Mouse (Mus musculus) ovary, postnatal 10 days (tissue): ENCODE results near the gene Ube2l6.
"Not testable (repeated sequence)": the region's sequence is repeated elsewhere in the genome, so short reads cannot be mapped to it uniquely, and the experiment has no call there.

ENCODE experiments used
- DNase-seq: peaks from one replicate; pipeline ENCODE4 v3.0.0; 2022; ENCODE audit warnings: low spot score

Gene Ube2l6

DNA sequence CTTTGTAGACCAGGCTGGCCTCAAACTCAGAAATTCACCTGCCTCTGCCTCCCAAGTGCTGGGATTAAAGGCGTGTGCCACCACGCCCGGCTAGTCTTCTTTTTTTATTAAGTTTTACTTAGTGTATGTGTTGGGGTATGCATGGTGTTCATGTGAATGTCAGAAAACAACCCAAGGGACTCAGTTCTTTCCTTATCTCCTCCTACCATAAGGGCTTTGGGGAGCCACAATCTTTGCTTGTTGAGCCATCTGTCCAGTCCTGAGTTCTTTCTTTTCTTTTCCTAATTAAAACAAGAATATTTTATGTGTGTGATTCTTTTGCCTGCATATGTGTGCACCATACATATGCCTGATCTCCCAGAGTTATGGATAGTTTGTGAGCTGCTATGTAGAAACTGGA is 5.5 kb upstream of the Ube2l6 start:
- no peak for DNase-seq

- DNase-seq, result no peak
These were observed 4.8 kb upstream of the Ube2l6 start for GRCm38 (mm10) chr2:84793871-84794270.

DNA sequence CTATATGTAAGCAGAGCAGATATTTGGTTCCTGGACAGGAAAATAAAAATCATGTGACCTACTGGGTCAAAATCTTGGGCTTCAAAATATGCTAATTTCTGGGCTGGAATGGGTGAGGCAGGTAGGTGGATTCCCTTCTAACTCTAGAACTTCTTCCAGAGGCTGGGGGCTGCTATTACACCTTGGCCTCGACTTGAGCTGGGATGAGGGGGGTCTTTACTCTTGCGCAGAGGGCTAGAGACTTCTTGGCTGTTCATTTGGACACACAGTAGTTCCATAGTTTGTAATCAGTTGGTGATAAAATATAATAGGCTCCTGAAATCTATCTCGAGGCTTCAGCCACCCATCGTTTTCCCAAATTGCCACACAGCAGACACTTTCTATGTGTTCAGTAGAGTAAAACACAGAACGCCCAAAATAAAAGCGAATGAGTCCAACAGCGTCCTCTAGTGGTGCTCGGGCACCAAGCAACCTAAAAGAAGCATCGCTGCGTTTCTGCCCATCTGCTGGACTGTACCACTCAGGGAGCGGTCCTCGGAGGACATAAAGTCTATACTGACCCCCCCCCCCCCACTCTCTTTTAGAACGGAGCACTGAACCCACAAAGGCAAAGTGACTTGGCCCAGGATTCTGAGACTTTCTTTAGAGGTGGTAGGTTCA is 665 bp upstream of the Ube2l6 start:
- DNase-seq, result peak; percentile 50

GRCm38 (mm10) chr2:84799041-84799561 is 473 bp downstream of the Ube2l6 start:
- DNase-seq, result no peak

DNA sequence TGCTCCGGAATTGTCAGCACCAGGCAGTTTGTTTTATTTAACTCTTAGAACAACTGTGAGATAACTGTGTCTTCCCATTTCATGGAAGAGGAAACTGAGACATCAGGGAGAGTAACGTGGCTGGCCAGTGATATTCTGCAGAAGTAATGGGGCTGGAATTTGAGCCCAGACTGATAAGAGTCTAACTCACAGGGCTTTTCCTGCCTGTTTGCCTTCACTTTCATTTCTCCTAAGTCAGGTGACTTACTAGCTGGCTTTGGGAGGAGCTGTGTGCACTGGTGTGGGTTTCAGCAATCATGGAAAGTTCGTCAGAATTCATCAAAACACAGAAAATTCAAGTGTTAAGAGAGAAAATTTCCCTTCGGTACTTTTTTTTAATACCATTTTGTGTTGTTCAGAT is 1.7 kb downstream of the Ube2l6 start:
- no peak for DNase-seq

DNA sequence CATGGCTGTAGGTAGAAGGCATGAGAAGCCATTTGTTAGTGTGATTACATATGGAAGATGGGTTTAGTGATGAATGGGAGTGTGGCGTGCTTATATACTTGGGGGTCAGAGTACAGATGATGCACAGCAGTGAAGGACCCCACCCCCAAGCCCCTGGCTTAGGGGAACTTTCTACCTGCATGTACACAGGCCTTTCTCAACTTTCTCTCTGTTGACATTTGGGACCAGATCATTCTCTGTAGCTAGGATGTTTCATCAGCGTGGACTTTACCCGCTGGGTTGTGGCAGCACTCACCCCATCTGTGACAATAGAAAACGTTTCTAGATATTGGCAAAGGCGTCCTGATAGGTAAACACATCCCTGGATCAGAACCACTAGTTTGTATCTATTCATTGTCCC is 2.6 kb downstream of the Ube2l6 start:
- DNase-seq, result not testable (repeated sequence)

DNA sequence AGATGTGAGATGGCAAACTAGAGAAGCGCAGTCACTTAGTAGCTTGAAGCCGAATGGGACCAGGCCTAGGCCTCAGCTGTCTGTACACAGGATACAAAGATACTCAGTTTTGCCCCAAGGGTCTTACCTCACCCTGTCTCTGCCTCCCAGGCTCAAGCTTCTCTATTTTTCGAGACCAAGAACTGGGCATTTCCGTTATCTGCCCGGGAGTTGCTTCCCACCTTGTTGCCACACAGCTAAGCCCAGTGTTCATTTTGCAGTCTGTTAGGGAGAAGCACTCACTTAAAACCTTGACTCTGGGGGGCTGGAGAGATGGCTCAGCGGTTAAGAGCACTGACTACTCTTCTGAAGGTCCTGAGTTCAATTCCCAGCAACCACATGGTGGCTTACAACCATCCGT is 5.3 kb downstream of the Ube2l6 start:
- DNase-seq, result no peak

- no peak for DNase-seq
These were observed 7.9 kb downstream of the Ube2l6 start for GRCm38 (mm10) chr2:84806546-84806945.

- no peak for DNase-seq
These were observed 10.7 kb downstream of the Ube2l6 start for GRCm38 (mm10) chr2:84809330-84809729.

- DNase-seq, result no peak
These were observed 11.9 kb downstream of the Ube2l6 start for GRCm38 (mm10) chr2:84810526-84810885.

- peak; percentile 63 for DNase-seq
These were observed 12.4 kb downstream of the Ube2l6 start for GRCm38 (mm10) chr2:84810886-84811577.

GRCm38 (mm10) chr2:84811880-84812279 is 13.3 kb downstream of the Ube2l6 start:
- no peak for DNase-seq

DNA sequence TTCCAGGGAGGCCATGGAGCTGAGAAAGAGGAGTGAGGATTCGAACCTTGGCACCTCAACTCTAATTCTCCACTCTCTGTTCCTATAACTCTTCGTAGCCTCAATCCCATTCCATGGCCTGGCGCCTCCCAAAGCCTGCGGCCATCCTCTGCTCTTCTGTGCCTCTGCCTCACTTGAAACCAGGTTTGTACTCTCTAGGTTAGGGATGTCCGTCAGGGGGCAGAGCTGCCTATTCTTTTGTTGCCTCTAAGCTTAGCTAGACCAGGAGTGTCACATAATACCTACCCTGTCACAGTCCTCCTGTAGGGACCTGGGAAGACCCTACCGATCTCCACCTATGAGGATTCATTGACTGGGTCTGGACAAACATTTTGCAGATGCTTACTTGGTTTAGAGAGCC is 14.0 kb downstream of the Ube2l6 start:
- no peak for DNase-seq

- no peak for DNase-seq
These were observed 21.2 kb downstream of the Ube2l6 start for GRCm38 (mm10) chr2:84819861-84820260.

- no peak for DNase-seq
These were observed 23.9 kb downstream of the Ube2l6 start, which contains the start of gene Smtnl1 for GRCm38 (mm10) chr2:84822552-84822951. Gene Smtnl1 (minus strand): TSS chr2:84822652.

- DNase-seq, result no peak
These were observed 24.6 kb downstream of the Ube2l6 start for GRCm38 (mm10) chr2:84823237-84823636.

- DNase-seq, result peak; percentile 50
These were observed 28.1 kb downstream of the Ube2l6 start, which contains the start of gene Timm10 for GRCm38 (mm10) chr2:84826488-84827282. Gene Timm10 (plus strand): TSS chr2:84826997.

GRCm38 (mm10) chr2:84827283-84827920 is 28.8 kb downstream of the Ube2l6 start:
- no peak for DNase-seq

DNA sequence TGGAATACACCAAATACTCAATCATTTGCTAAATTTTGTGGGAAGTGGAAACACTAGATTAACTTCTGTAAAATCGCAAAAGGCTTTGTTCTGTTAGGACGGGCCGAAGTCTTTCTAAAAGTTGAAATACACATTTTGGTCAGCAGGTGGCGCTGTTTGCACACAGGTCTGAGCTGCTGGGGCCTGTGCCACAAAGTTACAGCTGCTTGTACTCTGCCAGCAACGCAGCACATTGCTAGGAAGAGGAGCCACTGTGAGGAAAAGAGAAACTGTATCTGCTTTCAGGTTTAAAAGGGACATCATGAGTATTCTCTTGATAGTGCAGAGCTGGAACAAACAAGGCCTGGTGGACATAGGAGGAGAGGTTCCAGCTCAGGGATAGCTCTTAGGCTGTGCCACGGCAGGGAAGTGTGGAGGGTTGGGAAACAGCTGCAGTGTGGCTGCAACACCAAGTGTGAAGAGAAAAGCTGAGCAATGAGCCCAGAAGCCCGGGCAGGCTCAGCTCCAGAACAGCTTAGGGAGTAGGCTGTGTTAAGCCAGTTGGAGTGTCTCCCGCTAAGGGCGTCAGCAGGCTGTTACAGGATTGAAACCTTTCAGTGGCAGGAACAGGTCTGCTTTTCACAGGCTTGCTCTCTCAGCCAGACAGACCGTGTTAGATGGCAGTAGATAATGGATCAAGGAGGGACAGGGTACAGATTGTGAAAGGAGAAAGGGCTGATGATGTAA is 33.2 kb downstream of the Ube2l6 start:
- DNase-seq, result peak; percentile 67

DNA sequence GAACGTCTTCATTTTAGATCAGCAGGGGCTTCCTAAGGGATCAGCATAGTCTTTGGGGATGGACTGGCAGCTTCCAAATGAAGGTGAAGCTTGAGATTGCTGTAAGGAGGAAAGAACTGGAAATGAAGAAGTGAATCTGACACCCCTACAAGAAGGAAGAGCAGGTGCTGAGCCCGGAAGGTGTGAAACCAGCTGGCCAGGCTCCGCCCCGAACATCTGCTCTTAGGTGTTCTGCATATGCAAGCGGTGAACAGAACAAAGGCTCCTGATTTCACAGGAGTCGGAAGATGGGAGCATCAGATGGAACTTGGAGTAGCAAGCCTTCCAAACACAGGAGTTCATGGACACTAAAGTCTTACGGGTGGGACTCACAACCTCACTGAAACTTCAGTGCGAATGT is 38.5 kb downstream of the Ube2l6 start:
- no peak for DNase-seq

GRCm38 (mm10) chr2:84837817-84838592 is 39.4 kb downstream of the Ube2l6 start:
- DNase-seq, result no peak
